Mouse (Mus musculus): ENCODE results near the gene Rbm12.

DNA sequence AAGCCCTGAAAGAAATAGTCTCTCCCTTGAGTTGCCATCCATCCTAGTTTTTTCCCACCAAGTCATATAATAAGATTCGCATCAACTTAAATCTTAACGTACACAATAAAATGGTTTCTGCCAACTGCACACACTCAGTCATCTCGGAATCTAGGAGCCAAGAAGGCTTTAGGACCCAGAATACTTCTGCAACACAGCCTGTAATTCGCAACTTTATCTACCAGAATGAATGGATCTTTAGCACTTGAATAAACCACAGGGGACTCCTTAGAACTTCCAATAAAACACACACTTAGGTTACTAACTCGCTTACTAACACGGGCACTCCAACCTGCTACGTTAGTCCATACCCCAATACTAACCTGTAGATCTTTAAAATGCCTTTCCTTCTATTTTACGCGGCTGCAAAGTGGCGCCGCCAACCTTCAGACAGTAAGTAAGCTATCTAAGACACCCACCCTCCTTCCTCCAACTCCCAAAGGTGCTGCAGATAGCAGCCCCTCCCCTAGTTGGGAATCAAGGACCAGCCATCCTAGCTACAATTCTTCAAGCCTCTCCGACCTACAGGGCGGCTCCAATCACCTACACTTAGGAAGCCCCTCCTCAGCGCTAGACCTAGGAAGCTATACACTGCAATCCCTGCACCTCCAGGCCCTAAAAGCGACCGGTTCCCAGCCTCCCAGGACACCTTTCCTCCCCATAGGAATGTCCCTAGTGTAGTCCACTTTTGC is 986 bp downstream of the Rbm12 start:
- TF ChIP-seq CTCF (IDR thresholded peaks at IDR 0.05; ENCODE audit: low read depth, low read length) (no peak), TAL1 (conservative IDR thresholded peaks at IDR 0.05; ENCODE audit: low read depth, low read length) (no peak), POLR2AphosphoS5 (IDR thresholded peaks at IDR 0.05; ENCODE audit: insufficient replicate concordance, low read depth, low read length) (no peak)
